Mouse (Mus musculus): ENCODE data around the gene Eif5a. TPM values are rescaled to one million over a fixed set of nuclear protein-coding genes. Genes with fewer than 3 reads are reported as not detected.

The Eif5a gene
- polyA plus RNA-seq, 1 experiment from 2014 or later = 1,516 TPM

GRCm38 (mm10) chr11:69910177-69910576, 11.6 kb downstream of the Eif5a start:
- Histone ChIP-seq H3K36me3 (ENCODE audit: control insufficient read depth, insufficient read depth, low read length) (peaks cover 56% of the 10 kb centered on the region), H3K27ac (ENCODE audit: low read depth, low read length) (no peak overlapping the region), H3K4me1 (ENCODE audit: control insufficient read depth, insufficient read depth, low read length) (peaks cover 12% of the 10 kb centered on the region), H3K9ac (ENCODE audit: low read depth, low read length) (no peak overlapping the region), H3K4me2 (no peak overlapping the region), H3K4me3 (ENCODE audit: low read depth, low read length) (no peak overlapping the region), H3K9me3 (replicated peaks; ENCODE audit: control insufficient read depth, low read length) (no peaks in the 10 kb centered on the region), H3K27me3 (ENCODE audit: control insufficient read depth, insufficient read depth, low read length) (no peaks in the 10 kb centered on the region)
- no peak for ATAC-seq (replicated peaks; ENCODE audit: insufficient number of reproducible peaks, low FRiP score, low TSS enrichment)
- 94% methylated on average over 8 of the region's 8 CpGs for WGBS (ENCODE audit: insufficient replicate concordance)

DNA sequence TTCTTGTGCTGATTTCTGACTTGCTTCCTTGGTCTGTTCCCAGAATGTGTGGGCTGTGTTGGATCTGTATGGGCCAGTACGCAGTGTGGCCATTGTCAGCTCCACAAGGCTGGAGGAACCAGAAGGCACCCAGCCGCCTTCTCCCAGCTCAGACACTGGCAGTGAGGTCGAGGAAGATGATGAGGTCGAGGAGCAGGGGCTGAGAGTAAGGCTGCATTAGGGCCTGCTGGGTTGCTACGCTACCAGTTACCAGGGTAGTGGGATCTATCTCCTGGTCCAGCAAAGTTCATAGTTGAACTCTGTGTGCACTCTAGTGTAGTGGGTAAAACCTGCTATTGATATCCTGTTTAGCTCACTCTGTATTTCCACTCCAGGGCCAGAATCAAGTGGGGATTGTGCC, 12.6 kb downstream of the Eif5a start:
- Histone ChIP-seq H3K9ac (ENCODE audit: low read depth, low read length) (no peak overlapping the region), H3K4me2 (no peak overlapping the region), H3K36me3 (ENCODE audit: control insufficient read depth, insufficient read depth, low read length) (peaks cover 61% of the 10 kb centered on the region), H3K9me3 (replicated peaks; ENCODE audit: control insufficient read depth, low read length) (no peaks in the 10 kb centered on the region), H3K27me3 (ENCODE audit: control insufficient read depth, insufficient read depth, low read length) (no peaks in the 10 kb centered on the region), H3K4me3 (ENCODE audit: low read depth, low read length) (no peak overlapping the region), H3K27ac (ENCODE audit: low read depth, low read length) (no peak overlapping the region), H3K4me1 (ENCODE audit: control insufficient read depth, insufficient read depth, low read length) (peaks cover 6% of the 10 kb centered on the region; the same call in 1 of the 2 replicates)
- WGBS (ENCODE audit: insufficient replicate concordance) = 90% methylated on average over 5 of the region's 5 CpGs
- no peak for ATAC-seq (replicated peaks; ENCODE audit: insufficient number of reproducible peaks, low FRiP score, low TSS enrichment)

- no peak for ATAC-seq (replicated peaks; ENCODE audit: insufficient number of reproducible peaks, low FRiP score, low TSS enrichment)
- Histone ChIP-seq H3K9ac (ENCODE audit: low read depth, low read length) (no peak overlapping the region), H3K9me3 (replicated peaks; ENCODE audit: control insufficient read depth, low read length) (no peaks in the 10 kb centered on the region), H3K27ac (ENCODE audit: low read depth, low read length) (no peak overlapping the region), H3K4me3 (ENCODE audit: low read depth, low read length) (no peak overlapping the region), H3K36me3 (ENCODE audit: control insufficient read depth, insufficient read depth, low read length) (peaks cover 66% of the 10 kb centered on the region), H3K4me1 (ENCODE audit: control insufficient read depth, insufficient read depth, low read length) (peaks cover 6% of the 10 kb centered on the region; the same call in 1 of the 2 replicates), H3K4me2 (no peak overlapping the region), H3K27me3 (ENCODE audit: control insufficient read depth, insufficient read depth, low read length) (no peaks in the 10 kb centered on the region)
- 94% methylated on average over 11 of the region's 11 CpGs for WGBS (ENCODE audit: insufficient replicate concordance)
Measured at GRCm38 (mm10) chr11:69908645-69909044, 13.1 kb downstream of the Eif5a start.

DNA sequence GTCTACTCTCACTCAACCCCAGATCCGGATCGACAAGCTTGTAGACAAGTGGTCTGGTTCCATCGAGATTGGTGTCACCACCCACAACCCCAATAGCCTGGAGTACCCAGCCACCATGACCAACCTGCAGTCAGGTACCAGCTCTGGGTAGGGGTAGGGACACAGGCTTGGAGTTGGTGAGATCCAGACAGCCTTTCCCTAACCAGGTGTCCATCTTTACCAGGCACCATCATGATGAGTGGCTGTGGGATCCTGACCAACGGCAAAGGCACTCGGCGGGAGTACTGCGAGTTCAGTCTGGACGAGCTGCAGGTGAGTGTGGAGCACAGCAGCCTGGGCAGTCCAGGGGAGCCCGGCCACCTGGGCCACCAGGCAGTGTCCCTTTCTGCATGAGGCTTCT, 17.4 kb downstream of the Eif5a start:
- no peak for ATAC-seq (replicated peaks; ENCODE audit: insufficient number of reproducible peaks, low FRiP score, low TSS enrichment)
- H3K4me3 ChIP-seq (ENCODE audit: low read depth, low read length) = no peak overlapping the region
- H3K9ac ChIP-seq (ENCODE audit: low read depth, low read length) = no peak overlapping the region
- 96% methylated on average over 9 of the region's 9 CpGs for WGBS (ENCODE audit: insufficient replicate concordance)
- peaks cover 36% of the 10 kb centered on the region for H3K36me3 ChIP-seq (ENCODE audit: control insufficient read depth, insufficient read depth, low read length)
- H3K9me3 ChIP-seq (replicated peaks; ENCODE audit: control insufficient read depth, low read length) = no peaks in the 10 kb centered on the region
- H3K4me2 ChIP-seq = no peak overlapping the region
- peaks cover 14% of the 10 kb centered on the region for H3K4me1 ChIP-seq (ENCODE audit: control insufficient read depth, insufficient read depth, low read length)
- no peaks in the 10 kb centered on the region for H3K27me3 ChIP-seq (ENCODE audit: control insufficient read depth, insufficient read depth, low read length)
- no peak overlapping the region for H3K27ac ChIP-seq (ENCODE audit: low read depth, low read length)

DNA sequence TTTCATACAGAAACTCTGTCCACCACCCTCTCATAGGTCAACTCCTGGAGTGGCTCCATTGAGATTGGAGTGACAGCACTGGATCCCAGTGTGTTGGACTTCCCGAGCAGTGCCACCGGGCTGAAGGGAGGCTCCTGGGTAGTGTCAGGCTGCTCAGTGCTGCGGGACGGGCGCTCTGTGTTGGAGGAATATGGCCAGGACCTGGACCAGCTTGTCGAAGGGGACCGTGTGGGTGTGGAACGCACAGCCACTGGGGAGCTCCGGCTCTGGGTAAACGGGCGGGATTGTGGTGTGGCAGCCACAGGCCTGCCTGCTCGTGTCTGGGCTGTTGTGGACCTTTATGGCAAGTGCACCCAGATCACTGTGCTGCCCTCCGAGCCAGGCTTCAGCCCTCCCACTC, 18.8 kb downstream of the Eif5a start:
- no peak for ATAC-seq (replicated peaks; ENCODE audit: insufficient number of reproducible peaks, low FRiP score, low TSS enrichment)
- Histone ChIP-seq H3K4me3 (ENCODE audit: low read depth, low read length) (peak overlapping the region; percentile 96), H3K36me3 (ENCODE audit: control insufficient read depth, insufficient read depth, low read length) (peaks cover 26% of the 10 kb centered on the region), H3K27me3 (ENCODE audit: control insufficient read depth, insufficient read depth, low read length) (no peaks in the 10 kb centered on the region), H3K9ac (ENCODE audit: low read depth, low read length) (peak overlapping the region; percentile 88), H3K4me1 (ENCODE audit: control insufficient read depth, insufficient read depth, low read length) (peaks cover 27% of the 10 kb centered on the region), H3K9me3 (replicated peaks; ENCODE audit: control insufficient read depth, low read length) (no peaks in the 10 kb centered on the region), H3K27ac (ENCODE audit: low read depth, low read length) (no peak overlapping the region), H3K4me2 (peak overlapping the region; percentile 93)
- WGBS (ENCODE audit: insufficient replicate concordance) = 87% methylated on average over 13 of the region's 13 CpGs

DNA sequence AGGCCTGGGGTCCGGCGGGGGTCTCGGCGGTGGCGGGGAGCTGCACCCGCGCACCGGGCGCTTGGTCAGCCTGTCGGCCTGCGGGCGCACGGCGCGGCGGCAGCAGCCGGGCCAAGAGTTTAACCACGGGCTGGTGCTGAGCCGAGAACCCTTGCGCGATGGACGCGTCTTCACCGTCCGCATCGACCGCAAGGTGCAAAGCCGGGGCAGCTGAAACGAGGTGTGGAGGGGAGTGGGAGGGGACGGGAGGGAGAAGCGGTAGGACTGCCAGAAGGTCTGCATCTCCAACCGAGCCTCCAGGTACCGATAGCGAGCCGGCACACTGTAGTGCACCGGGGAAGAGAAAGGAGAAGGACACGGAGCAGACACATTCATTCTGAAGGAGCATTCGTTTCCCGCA, 19.8 kb downstream of the Eif5a start:
- Histone ChIP-seq H3K4me1 (ENCODE audit: control insufficient read depth, insufficient read depth, low read length) (peaks cover 27% of the 10 kb centered on the region), H3K27me3 (ENCODE audit: control insufficient read depth, insufficient read depth, low read length) (no peaks in the 10 kb centered on the region), H3K9ac (ENCODE audit: low read depth, low read length) (peak overlapping the region; percentile 88), H3K4me2 (peak overlapping the region; percentile 93), H3K4me3 (ENCODE audit: low read depth, low read length) (peak overlapping the region; percentile 96), H3K36me3 (ENCODE audit: control insufficient read depth, insufficient read depth, low read length) (peaks cover 17% of the 10 kb centered on the region), H3K9me3 (replicated peaks; ENCODE audit: control insufficient read depth, low read length) (no peaks in the 10 kb centered on the region), H3K27ac (ENCODE audit: low read depth, low read length) (peak overlapping the region; percentile 99)
- under 1% methylated on average over 39 of the region's 39 CpGs for WGBS (ENCODE audit: insufficient replicate concordance)
- no peak for ATAC-seq (replicated peaks; ENCODE audit: insufficient number of reproducible peaks, low FRiP score, low TSS enrichment)

GRCm38 (mm10) chr11:69901406-69901846, 20.3 kb downstream of the Eif5a start:
- Histone ChIP-seq H3K27me3 (ENCODE audit: control insufficient read depth, insufficient read depth, low read length) (no peaks in the 10 kb centered on the region), H3K4me2 (peak overlapping the region; percentile 93), H3K9me3 (replicated peaks; ENCODE audit: control insufficient read depth, low read length) (no peaks in the 10 kb centered on the region), H3K27ac (ENCODE audit: low read depth, low read length) (peak overlapping the region; percentile 99), H3K36me3 (ENCODE audit: control insufficient read depth, insufficient read depth, low read length) (peaks cover 17% of the 10 kb centered on the region), H3K9ac (ENCODE audit: low read depth, low read length) (peak overlapping the region; percentile 88), H3K4me1 (ENCODE audit: control insufficient read depth, insufficient read depth, low read length) (peaks cover 27% of the 10 kb centered on the region), H3K4me3 (ENCODE audit: low read depth, low read length) (peak overlapping the region; percentile 96)
- WGBS (ENCODE audit: insufficient replicate concordance) = under 1% methylated on average over 42 of the region's 42 CpGs
- peak; percentile 67 for ATAC-seq (replicated peaks; ENCODE audit: insufficient number of reproducible peaks, low FRiP score, low TSS enrichment)

GRCm38 (mm10) chr11:69900471-69901405, 21.0 kb downstream of the Eif5a start, which contains the start of the genes 2810408A11Rik and Neurl4:
2810408A11Rik (minus strand) TSS chr11:69900987.
Neurl4 (plus strand) TSS chr11:69901072.
- ATAC-seq (replicated peaks; ENCODE audit: insufficient number of reproducible peaks, low FRiP score, low TSS enrichment) = peak; percentile 94
- Histone ChIP-seq H3K4me3 (ENCODE audit: low read depth, low read length) (peak within 1 kb of the TSS; percentile 96), H3K27ac (ENCODE audit: low read depth, low read length) (peak within 1 kb of the TSS; percentile 99), H3K9me3 (replicated peaks; ENCODE audit: control insufficient read depth, low read length) (no peaks in the 10 kb centered on the region), H3K36me3 (ENCODE audit: control insufficient read depth, insufficient read depth, low read length) (peaks cover 13% of the 10 kb centered on the region), H3K4me1 (ENCODE audit: control insufficient read depth, insufficient read depth, low read length) (peaks cover 27% of the 10 kb centered on the region), H3K4me2 (peak within 1 kb of the TSS; percentile 93), H3K9ac (ENCODE audit: low read depth, low read length) (peak within 1 kb of the TSS; percentile 88), H3K27me3 (ENCODE audit: control insufficient read depth, insufficient read depth, low read length) (no peaks in the 10 kb centered on the region)
- whole genome bisulfite sequencing (ENCODE audit: insufficient replicate concordance) = under 1% methylated on average over 38 of the region's 38 CpGs
